Mouse (Mus musculus): Measurements from ENCODE around the gene Rabgef1.

- TF ChIP-seq POLR2A (IDR thresholded peaks at IDR 0.05; ENCODE audit: control insufficient read depth, extremely low read depth, insufficient read depth, low read length, poor library complexity) (no peak), CTCF (IDR thresholded peaks at IDR 0.05; ENCODE audit: borderline replicate concordance, control insufficient read depth, extremely low read depth, insufficient read depth, low read length, poor library complexity) (no peak)
These were observed 25.6 kb upstream of the Rabgef1 start for GRCm38 (mm10) chr5:130145961-130146360.

All from thymus, adult 2 months (tissue).